Mouse (Mus musculus): ENCODE measurements around the gene Thsd4. TPM values are rescaled to one million over a fixed set of nuclear protein-coding genes. Genes with fewer than 3 reads are reported as not detected.

The Thsd4 gene
- total and polyA plus RNA-seq, 2 experiments = 0.70 to 0.92 TPM

DNA sequence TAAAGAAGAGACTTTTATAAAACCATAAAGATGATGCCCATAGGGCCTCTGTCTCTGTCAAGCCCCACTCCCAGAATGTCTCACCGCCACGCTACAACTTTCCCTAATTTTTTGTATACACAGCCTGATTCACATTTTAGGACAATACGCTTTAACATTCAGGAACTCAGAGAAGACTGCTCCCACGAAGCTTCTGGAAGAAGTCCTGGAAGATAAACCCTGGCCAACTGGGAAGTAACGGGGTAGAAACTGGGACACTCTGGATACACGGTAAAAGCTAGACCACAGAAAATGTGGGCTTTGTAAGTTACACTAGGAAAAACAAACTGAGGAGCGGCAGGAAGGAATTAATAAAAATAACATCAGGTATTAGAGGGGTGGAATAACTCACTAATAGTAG lies 318.7 kb downstream of the Thsd4 start:
- Histone ChIP-seq H3K79me2 (ENCODE audit: control insufficient read depth, insufficient read depth, low read length) (no peaks in the 10 kb centered on the region), H3K27me3 (ENCODE audit: control insufficient read depth, insufficient read depth, low read length) (no peaks in the 10 kb centered on the region), H3K27ac (replicated peaks; ENCODE audit: insufficient read depth, low read depth, low read length) (no peak overlapping the region), H3K9ac (ENCODE audit: low read depth, low read length) (no peak overlapping the region), H3K36me3 (ENCODE audit: control insufficient read depth, insufficient read depth, low read length) (no peaks in the 10 kb centered on the region), H3K4me1 (ENCODE audit: control insufficient read depth, insufficient read depth, low read length) (no peaks in the 10 kb centered on the region), H3K4me3 (ENCODE audit: insufficient read depth, low read depth, low read length) (no peak overlapping the region)
- 83% methylated on average over 7 of the region's 7 CpGs for WGBS
- no peak for DNase-seq (ENCODE audit: extremely low read depth, low read depth, low spot score)
- TF ChIP-seq POLR2A (IDR thresholded peaks at IDR 0.05; ENCODE audit: extremely low read depth, insufficient read depth, low read length) = no peak
- TF ChIP-seq CTCF (IDR thresholded peaks at IDR 0.05; ENCODE audit: low read depth, low read length) = no peak

DNA sequence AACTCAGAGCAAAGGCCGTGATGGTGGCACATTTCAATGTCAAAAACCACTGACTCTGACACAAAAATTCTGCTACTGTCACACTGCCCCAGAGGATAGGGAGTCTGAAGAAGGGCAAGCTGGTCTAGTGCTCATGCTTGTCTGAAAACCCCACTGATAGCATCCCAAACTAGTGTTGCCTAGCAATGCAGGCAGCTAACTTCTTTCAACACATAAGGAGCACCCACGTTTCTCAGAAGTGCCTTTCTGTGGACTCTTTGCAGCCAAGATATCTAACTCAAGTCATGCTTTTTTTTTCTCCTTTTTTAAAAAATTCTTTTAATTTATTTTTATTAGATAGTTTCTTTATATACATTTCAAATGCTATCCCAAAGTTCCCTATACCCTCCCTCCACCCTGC lies 321.4 kb downstream of the Thsd4 start:
- H3K4me1 ChIP-seq (ENCODE audit: control insufficient read depth, insufficient read depth, low read length) = no peaks in the 10 kb centered on the region
- DNase-seq (ENCODE audit: extremely low read depth, low read depth, low spot score) = no peak
- no peak overlapping the region for H3K27ac ChIP-seq (replicated peaks; ENCODE audit: insufficient read depth, low read depth, low read length)
- H3K36me3 ChIP-seq (ENCODE audit: control insufficient read depth, insufficient read depth, low read length) = no peaks in the 10 kb centered on the region
- no peak overlapping the region for H3K9ac ChIP-seq (ENCODE audit: low read depth, low read length)
- no peaks in the 10 kb centered on the region for H3K79me2 ChIP-seq (ENCODE audit: control insufficient read depth, insufficient read depth, low read length)
- TF ChIP-seq POLR2A (IDR thresholded peaks at IDR 0.05; ENCODE audit: extremely low read depth, insufficient read depth, low read length) = no peak
- TF ChIP-seq CTCF (IDR thresholded peaks at IDR 0.05; ENCODE audit: low read depth, low read length) = no peak
- H3K4me3 ChIP-seq (ENCODE audit: insufficient read depth, low read depth, low read length) = no peak overlapping the region
- 83% methylated on average over 2 of the region's 2 CpGs for WGBS
- no peaks in the 10 kb centered on the region for H3K27me3 ChIP-seq (ENCODE audit: control insufficient read depth, insufficient read depth, low read length)

DNA sequence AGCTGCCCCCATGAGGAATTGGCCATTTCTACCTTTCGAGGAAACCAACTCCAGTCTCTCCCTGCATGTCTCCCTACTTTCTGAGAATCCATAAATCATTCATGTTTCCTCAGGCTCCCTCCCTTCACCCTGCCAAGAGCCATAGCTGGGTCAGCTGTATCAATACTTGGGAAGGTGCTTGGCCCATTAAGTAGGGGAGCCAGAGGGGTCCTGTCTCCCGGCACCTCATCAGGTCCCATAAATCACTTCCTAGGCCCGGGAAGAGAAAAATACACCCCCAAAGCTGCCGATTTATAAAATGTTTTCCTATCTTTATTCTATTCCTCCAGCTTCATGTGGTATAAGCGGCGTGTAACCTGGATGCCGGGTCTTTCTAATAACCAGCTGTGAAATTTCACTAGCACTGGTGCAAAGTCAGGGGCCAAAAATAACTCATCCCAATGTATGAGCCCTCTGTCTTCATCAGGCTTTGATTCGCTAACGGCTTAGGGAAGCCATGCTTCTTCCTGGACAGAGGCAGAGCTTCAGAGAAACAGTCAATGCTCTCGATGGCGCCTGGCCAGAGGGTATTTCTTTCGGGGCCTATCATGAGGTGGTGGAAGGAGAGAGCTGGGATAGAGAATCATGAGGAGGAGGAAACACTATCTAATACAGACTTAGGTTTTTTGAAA lies 323.2 kb downstream of the Thsd4 start:
- no peak overlapping the region for H3K27ac ChIP-seq (replicated peaks; ENCODE audit: insufficient read depth, low read depth, low read length)
- H3K9ac ChIP-seq (ENCODE audit: low read depth, low read length) = no peak overlapping the region
- no peaks in the 10 kb centered on the region for H3K4me1 ChIP-seq (ENCODE audit: control insufficient read depth, insufficient read depth, low read length)
- H3K79me2 ChIP-seq (ENCODE audit: control insufficient read depth, insufficient read depth, low read length) = no peaks in the 10 kb centered on the region
- no peaks in the 10 kb centered on the region for H3K36me3 ChIP-seq (ENCODE audit: control insufficient read depth, insufficient read depth, low read length)
- TF ChIP-seq CTCF (IDR thresholded peaks at IDR 0.05; ENCODE audit: low read depth, low read length) (no peak), POLR2A (IDR thresholded peaks at IDR 0.05; ENCODE audit: extremely low read depth, insufficient read depth, low read length) (no peak)
- H3K27me3 ChIP-seq (ENCODE audit: control insufficient read depth, insufficient read depth, low read length) = no peaks in the 10 kb centered on the region
- no peak overlapping the region for H3K4me3 ChIP-seq (ENCODE audit: insufficient read depth, low read depth, low read length)
- WGBS = 92% methylated on average over 12 of the region's 12 CpGs
- DNase-seq (ENCODE audit: extremely low read depth, low read depth, low spot score) = no peak

DNA sequence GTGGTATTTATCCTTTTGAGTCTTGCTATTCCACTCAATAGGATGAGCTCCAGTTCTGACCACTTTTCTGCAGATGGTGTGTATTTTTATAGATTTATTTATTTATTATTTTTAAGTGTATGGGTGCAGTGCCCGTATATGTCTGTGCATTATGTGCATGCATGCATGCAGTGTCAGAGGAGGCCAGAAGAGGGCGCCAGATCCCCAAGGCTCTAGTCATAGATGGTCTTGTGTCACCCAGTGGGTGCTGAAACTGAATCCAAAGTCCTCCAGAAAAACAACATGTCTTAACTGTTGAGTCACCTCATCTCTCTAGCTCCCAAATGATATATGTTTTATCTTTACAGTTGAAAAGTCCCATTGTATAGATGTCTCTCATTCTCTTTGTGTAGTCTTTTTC lies 326.3 kb downstream of the Thsd4 start:
- WGBS = 88% methylated on average over 2 of the region's 2 CpGs
- H3K4me3 ChIP-seq (ENCODE audit: insufficient read depth, low read depth, low read length) = no peak overlapping the region
- no peaks in the 10 kb centered on the region for H3K4me1 ChIP-seq (ENCODE audit: control insufficient read depth, insufficient read depth, low read length)
- TF ChIP-seq CTCF (IDR thresholded peaks at IDR 0.05; ENCODE audit: low read depth, low read length) (peak; percentile 49), POLR2A (IDR thresholded peaks at IDR 0.05; ENCODE audit: extremely low read depth, insufficient read depth, low read length) (no peak)
- H3K36me3 ChIP-seq (ENCODE audit: control insufficient read depth, insufficient read depth, low read length) = no peaks in the 10 kb centered on the region
- DNase-seq (ENCODE audit: extremely low read depth, low read depth, low spot score) = no peak
- no peaks in the 10 kb centered on the region for H3K79me2 ChIP-seq (ENCODE audit: control insufficient read depth, insufficient read depth, low read length)
- H3K9ac ChIP-seq (ENCODE audit: low read depth, low read length) = no peak overlapping the region
- no peaks in the 10 kb centered on the region for H3K27me3 ChIP-seq (ENCODE audit: control insufficient read depth, insufficient read depth, low read length)
- H3K27ac ChIP-seq (replicated peaks; ENCODE audit: insufficient read depth, low read depth, low read length) = no peak overlapping the region

DNA sequence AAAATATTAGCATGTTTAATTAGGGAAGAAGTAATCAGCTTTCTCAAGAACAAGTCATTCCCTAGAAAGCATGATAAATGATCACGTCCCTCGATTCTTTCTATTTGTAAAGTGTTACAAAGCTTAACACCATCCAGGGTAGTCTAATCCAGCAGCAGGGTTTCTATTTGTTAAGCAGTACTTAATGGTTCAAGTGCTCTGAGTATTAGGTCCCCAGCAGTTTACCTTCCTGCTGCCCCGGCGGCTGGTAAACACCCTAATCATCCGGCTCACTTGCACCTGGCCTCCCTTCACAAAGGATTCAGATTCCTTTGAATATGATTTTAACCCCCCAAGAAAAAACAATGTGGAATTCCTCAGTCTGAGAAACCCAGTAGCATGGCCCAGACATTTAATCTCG lies 326.9 kb downstream of the Thsd4 start:
- Histone ChIP-seq H3K36me3 (ENCODE audit: control insufficient read depth, insufficient read depth, low read length) (no peaks in the 10 kb centered on the region), H3K4me1 (ENCODE audit: control insufficient read depth, insufficient read depth, low read length) (no peaks in the 10 kb centered on the region), H3K27ac (replicated peaks; ENCODE audit: insufficient read depth, low read depth, low read length) (no peak overlapping the region), H3K9ac (ENCODE audit: low read depth, low read length) (no peak overlapping the region), H3K79me2 (ENCODE audit: control insufficient read depth, insufficient read depth, low read length) (no peaks in the 10 kb centered on the region), H3K27me3 (ENCODE audit: control insufficient read depth, insufficient read depth, low read length) (no peaks in the 10 kb centered on the region), H3K4me3 (ENCODE audit: insufficient read depth, low read depth, low read length) (no peak overlapping the region)
- no peak for DNase-seq (ENCODE audit: extremely low read depth, low read depth, low spot score)
- 86% methylated on average over 6 of the region's 6 CpGs for WGBS
- TF ChIP-seq CTCF (IDR thresholded peaks at IDR 0.05; ENCODE audit: low read depth, low read length) (no peak), POLR2A (IDR thresholded peaks at IDR 0.05; ENCODE audit: extremely low read depth, insufficient read depth, low read length) (no peak)

DNA sequence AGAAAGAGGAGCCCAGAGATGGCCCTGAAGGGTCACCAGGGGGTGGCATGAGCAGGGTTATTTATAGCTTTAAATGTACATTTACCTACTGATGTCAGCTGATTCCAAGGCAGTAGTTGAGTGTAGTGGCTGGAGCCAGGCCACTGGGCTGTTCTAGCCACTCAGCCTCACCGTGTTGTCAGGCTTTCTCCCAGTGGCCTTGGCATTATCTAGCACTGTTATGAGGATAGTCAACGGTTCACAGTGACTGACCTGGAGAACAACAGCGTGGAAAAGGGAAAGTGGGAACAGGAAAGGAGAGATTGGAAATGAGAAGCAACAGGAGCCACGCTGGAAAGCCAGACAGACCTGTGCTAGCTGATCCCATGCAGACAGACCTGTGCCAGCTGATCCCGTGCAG lies 329.5 kb downstream of the Thsd4 start:
- no peak for TF ChIP-seq CTCF (IDR thresholded peaks at IDR 0.05; ENCODE audit: low read depth, low read length)
- TF ChIP-seq POLR2A (IDR thresholded peaks at IDR 0.05; ENCODE audit: extremely low read depth, insufficient read depth, low read length) = no peak
- 79% methylated on average over 5 of the region's 5 CpGs for WGBS
- Histone ChIP-seq H3K36me3 (ENCODE audit: control insufficient read depth, insufficient read depth, low read length) (no peaks in the 10 kb centered on the region), H3K27me3 (ENCODE audit: control insufficient read depth, insufficient read depth, low read length) (no peaks in the 10 kb centered on the region), H3K4me3 (ENCODE audit: insufficient read depth, low read depth, low read length) (no peak overlapping the region), H3K4me1 (ENCODE audit: control insufficient read depth, insufficient read depth, low read length) (no peaks in the 10 kb centered on the region), H3K79me2 (ENCODE audit: control insufficient read depth, insufficient read depth, low read length) (no peaks in the 10 kb centered on the region), H3K27ac (replicated peaks; ENCODE audit: insufficient read depth, low read depth, low read length) (no peak overlapping the region), H3K9ac (ENCODE audit: low read depth, low read length) (no peak overlapping the region)
- DNase-seq (ENCODE audit: extremely low read depth, low read depth, low spot score) = no peak
